Mouse (Mus musculus) lung, adult 2 months (tissue): ENCODE results near the gene Hes7.

Experiments used
- CTCF ChIP-seq: fragments of 200-500 bp; IDR thresholded peaks from 2 replicates; pipeline ENCODE4 v1.5.1; 2011; ENCODE audit warnings: mild to moderate bottlenecking, low read length, control low read depth; ENCODE audit not compliant: insufficient read depth
- POLR2A ChIP-seq: fragments of 200-500 bp; IDR thresholded peaks from 2 replicates; pipeline ENCODE4 v1.6.1; 2011; ENCODE audit warnings: low read depth, mild to moderate bottlenecking, control low read depth, low read length, borderline replicate concordance; ENCODE audit errors: extremely low read depth

- TF ChIP-seq CTCF (no peak), POLR2A (no peak)
These were observed 967 bp downstream of the Hes7 start for GRCm38 (mm10) chr11:69121001-69121740.
